Mouse (Mus musculus) common myeloid progenitor, adult 5-6 weeks (primary cell): Measurements from ENCODE around the gene Htatip2. TPM values are rescaled to one million over a fixed set of nuclear protein-coding genes. Genes with fewer than 3 reads are reported as not detected.

Source experiments
- ATAC-seq: replicated peaks from 2 replicates; pipeline ENCODE4 v1.8.0; 2016; ENCODE audit warnings: low read depth, mild to moderate bottlenecking, moderate TSS enrichment, inconsistent platforms; ENCODE audit not compliant: poor library complexity, severe bottlenecking
- total RNA-seq: library from RNA; stranded (forward); fragments of 200-1000, 187-1606 nt; gene quantifications from 2 replicates; pipeline ENCODE4 v1.2.3, GENCODE M21; 2017

The Htatip2 gene
- total RNA-seq, 1 experiment from 2014 or later = 11.4 TPM

DNA sequence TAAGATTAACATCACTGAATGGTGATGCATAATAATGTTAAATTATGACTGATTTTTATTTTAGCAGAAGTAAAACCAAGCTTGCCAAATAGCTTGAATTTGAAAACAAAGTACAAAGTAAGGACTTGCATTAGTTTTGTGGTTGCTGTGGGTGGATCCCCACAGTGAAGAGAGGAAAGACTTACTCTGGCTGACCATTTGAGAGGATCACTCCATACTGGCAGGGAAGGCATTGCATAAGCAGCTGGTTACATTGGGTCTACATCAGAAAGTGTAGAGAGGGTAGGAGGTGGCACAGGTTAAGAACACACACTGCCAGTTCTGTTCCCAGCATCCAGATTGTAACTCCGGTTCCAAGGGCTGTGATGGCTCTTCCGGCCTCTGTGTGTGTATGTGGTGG is 24.1 kb downstream of the Htatip2 start:
- no peak; the same call in 1 of the 2 replicates for ATAC-seq

DNA sequence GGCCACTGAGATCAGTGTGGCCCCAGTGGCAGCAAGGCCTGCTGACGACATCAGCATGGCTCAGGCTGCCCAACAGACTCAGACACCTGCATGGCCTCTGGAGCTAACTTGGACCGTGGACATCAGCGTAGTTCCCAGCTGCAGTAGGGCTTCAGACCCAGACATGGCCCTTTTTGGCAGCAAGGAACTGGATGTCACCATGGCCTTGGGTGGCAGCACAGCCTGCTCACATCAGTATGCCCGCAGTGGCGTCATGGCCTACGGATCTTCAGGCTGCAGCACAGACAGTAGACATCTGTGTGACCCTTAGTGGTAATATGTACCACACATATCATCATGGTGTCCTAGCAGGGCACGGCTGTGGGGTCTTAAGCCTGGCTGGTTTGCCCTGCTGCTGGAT is 26.2 kb downstream of the Htatip2 start:
- ATAC-seq = no peak

DNA sequence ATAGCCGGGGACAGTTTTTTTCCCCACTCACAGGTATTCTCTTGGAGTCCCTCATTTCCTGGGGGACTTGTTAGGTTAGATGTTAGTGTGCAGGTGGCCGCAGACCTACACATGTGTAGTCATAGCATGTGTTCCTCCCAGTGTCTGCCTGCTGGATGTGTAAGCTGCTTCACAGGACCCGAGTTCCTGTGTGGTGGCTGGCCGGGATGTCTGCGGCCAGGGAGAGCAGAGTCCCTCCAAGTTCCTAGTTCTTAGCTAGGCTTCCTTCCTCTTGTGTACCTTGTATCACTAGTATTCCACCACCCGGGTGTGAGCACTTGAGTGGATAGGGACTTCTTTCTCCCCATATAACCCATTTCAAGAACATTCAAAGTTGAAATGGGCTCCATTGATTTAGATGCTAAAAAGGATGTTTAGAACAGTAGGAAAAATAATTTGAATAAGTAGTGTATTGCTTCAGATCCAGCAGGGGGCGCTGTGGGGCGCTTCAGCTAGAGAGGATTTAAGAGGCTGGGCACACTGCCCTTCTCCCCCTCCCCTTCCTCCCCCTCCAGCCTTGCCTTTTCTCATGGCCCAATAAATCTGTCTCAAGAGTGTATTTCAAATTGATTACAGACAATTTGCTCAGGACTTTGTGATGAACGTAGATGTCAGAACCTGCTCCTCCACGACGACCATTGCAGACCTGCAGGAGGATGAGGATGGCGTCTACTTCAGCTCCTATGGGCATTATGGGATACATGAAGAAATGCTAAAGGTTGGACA is 27.9 kb downstream of the Htatip2 start:
- peak; percentile 50 for ATAC-seq

DNA sequence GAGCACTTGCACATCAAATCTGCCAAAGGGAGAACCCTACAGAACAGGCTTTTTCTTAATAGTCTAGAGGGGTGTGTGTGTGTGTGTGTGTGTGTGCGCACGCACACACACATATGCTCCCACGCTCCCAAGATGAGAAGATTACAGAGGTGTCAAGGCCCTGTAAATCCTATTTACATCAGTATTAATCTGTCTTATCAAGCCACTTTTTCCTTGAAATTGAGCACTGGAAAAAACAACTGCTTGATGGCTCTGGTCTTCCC is 28.4 kb downstream of the Htatip2 start:
- ATAC-seq = no peak

DNA sequence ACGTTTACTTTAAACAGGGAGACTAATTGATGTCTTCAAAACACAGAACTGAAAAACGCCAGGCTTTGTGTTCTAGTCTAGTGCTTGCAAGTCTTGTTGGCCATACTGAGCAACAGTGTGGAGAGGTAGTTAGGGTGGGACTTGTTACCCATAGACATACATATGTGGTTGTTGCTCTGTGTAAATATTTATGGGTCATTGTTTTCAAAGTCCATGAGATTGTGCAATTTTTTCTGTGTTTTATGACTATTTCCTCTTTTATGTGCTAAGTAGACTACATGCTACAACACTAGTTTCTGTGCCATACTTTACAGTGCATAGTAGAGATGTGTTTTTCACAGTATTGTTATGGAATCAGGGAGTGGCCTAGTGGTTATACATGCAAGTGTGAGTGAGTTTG is 35.4 kb downstream of the Htatip2 start:
- ATAC-seq = 0 out of 2 replicates have a peak, but pooled peaks have one; percentile 18

DNA sequence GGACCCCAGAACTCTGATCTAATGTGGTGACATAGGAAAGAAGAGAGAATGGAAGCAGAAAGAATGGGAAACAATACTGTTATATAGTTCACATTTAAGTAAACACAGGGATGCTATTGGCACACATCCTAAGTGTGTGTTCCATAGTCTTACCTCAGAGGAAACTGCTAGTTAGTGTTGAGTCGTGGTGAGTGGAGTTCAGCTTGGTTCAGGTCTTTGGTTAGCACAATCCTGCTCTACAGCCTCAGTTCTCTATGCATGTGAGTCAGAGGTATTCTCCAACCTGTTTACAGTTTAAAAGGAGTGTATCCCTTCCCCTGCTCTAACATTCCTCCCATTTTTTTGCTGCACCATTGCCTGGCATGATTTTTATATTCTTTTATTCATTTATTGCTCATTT is 38.3 kb downstream of the Htatip2 start:
- ATAC-seq = no peak

DNA sequence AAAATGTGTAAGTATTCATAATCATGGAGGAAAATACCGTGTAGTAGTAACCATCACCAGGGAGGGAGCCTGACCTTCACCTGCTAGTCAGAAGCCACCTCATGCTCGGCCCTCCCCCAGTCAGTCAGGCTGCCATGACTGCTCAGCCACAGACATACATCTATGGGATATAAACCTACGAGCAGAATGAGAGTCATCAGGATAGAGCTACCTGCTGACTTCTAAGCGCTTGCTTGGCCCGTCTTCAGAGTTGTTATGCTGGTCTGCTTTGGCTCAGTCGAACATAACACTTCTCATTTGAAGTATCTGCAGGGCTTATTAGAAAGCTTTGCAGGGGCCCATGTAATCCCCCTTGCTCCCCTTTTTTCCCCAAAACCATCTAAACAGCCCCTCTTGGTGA is 44.6 kb downstream of the Htatip2 start:
- no peak for ATAC-seq

DNA sequence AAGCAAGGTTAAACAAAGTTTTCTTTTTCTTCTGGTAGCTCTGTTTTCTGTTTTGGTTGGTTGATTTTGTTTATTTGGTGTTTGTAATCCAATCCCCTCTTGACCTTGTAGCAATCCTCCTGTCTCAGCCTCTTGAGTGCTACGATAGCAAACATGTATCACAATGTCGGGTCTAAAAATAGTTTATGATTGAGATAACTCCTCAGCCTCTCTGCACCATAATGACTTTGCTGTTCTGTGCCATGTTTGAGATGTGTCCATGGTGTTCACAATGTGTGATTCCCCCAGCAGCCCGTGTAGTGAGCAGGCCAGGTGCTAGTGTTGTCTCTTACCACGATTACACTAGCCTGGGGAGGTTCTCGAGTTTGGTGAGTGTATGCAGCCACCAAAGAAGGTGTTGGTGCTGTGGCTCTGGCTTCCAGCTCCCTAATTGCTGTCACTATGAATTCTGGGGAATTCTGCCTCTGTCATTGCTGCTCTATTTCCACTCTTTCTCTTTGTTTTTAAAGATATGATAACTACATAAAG is 45.8 kb downstream of the Htatip2 start:
- ATAC-seq = no peak

DNA sequence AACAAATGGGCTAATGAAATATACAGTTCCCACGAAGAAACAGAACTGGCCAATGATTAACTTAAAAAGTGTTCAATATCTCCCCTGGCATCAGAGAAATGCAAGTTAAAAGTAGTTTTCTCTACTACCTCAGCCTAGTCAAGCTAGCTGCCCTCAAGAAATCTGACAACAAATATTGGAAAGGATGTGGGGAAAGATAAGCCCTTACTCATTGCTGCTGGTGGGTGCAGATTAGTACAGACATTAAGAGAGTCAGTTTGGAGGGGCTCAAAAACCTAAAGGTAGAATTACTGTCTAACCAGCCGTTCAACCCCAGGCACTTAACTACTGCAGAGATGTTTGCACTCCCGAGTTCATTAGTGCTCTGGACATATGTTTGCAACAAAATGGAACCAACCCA is 46.7 kb downstream of the Htatip2 start:
- no peak; the same call in 1 of the 2 replicates for ATAC-seq

DNA sequence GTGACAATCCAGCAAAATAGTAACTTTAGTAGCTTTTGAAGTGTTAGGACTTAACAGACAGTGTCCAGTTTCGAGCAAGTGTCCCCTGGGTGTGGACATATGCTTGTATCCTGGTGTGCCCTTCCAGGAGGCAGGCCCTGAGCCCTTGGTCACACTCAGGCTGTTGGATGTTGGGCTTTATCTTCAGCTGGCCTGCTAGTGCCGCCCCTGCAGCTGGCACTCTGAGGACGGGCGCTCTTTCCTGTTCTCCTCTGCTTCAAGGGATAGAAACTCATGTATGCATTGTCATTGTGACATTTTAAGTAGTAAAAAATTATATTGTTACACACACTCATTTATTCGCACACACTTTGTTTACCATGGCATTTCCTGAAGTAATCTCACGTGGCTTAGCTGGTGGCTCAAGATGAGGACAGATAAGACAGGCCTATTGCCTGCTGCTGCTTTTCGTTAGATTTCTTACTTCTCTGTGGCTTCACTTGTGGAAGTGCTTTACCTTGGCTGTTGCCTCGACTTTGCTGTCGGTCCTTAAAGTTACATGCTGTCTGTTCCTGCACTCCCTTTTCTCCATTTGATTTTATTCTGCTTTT is 48.3 kb downstream of the Htatip2 start:
- ATAC-seq = no peak

DNA sequence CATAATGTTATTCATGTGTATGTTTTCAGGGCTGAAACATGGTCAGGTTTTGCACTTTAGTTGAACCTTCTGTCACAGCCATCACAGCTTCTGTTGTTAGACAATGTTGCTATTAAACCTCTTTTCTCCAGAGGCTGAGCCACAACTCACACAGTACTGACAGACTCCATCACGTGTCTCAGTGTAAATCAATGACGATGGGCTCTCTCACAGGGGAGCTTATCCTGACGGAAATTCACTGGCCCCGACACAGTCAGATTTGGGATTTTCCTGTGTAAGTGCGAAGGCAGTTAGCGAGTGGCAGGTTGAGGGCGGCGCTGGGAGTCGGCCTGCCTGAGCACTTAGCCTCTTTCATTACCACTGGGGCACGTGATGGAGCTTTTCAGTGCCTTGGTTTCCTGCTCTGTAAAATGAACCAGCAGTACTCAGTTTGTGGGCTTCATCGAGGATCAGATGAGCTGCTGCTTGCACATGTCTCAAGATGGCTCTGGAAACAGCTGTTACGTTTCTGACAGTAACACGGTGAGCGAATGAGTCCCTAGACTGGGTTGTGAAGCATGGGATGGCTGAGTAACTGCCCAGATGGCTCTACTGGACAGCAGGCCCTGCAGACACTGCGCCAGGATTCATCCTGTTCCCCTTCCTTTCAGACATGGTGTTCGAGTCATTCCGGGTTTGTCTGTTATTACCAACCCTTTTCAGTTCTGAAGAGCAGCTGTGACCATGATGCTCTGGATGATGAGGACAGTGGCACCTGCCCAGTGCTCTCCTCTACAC is 49.1 kb downstream of the Htatip2 start:
- no peak for ATAC-seq

DNA sequence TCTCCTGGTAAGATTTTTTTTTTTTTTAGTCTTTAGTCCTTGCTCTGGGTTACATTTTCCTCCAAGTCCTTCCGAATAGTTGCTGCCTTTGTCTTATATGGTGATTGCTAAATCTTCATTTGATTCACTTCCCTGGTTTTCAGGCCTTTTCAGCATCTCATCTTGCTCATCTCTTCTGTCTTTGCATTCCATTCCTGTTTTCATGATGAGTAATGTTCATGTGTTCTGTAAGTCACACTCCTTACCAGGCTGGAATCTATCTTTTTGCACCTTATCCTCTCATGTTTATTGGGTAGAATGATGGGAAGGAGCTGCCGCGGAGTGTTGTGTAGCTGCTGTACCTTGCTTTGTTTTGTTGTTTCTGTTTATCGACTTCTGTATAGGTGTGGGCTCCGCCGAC is 50.2 kb downstream of the Htatip2 start:
- ATAC-seq = no peak

DNA sequence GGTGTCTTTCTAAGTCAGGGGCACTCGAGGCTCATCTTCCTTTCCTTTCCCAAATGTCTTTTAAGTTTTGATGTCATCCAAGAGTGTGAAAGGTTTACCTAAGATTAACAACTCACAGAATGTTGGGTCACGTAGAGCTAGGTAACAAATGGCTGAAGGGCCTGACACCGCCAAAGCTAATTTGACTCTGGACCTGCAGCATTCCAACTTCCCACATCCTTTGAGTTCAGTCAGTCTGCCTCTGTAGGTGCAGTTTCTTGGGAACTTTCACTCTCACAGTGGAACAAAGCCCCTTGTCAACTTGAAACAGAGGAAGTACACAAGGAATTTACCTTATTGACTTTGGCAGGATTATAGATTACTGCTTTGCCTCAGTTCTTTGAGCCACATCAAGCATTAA is 50.6 kb downstream of the Htatip2 start:
- no peak for ATAC-seq

DNA sequence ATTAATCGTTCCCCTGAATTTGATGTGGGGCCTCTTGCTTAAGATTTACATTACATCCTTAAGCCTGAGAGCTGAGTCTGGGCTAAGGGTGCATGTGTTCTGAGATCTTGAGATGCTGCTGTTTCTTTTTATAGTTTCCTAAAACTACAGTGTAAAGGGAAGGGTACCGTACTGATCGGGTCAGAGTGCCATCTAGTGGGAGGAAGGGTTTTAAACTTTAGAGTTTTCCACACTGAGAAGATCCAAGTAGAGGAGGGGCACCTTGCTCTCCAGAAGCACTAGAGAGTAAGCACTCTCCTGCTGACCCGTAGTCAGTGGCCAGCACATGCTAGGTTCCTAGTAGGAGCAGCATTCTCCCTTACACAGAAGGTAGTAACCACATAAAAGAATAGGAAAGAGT is 52.4 kb downstream of the Htatip2 start:
- peak; percentile 56; the same call in 1 of the 2 replicates for ATAC-seq

DNA sequence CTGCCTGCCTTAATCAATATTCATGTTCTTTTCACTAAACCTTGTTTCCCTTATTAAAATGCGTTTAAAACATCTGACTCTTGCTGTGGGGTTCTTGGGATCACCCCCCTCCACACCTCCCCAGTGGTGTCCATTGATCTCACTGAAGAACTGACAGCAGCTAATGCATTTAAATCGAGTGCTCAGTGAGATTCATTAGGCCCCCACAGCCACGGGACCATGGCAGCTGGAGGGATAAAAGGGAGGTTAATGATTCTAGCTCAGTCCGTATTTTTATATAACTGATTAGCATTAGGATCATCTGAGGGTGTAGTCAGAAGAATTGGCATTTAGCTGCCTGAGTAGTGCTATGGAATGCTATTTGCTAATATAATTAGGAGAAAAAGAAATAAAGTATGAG is 60.5 kb downstream of the Htatip2 start:
- ATAC-seq = no peak

DNA sequence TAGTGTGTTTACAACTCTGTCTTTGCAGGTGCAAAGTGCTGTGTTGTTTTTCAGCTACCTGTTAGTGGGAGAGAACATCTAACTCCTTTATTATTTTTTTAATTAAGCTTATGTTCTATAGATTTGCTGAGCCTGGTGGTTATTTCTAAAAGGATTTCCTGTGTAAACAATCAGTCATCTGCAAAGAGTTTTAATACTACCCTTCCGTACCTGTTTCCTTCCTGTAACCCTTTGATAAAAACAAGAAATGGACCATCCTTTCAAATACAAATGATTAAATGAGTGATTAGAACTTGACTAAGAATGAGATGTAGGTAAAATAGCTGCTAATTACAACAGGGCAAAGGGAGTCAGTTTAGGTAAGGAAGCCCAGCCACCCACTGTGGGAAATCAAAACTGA is 62.5 kb downstream of the Htatip2 start:
- ATAC-seq = no peak

DNA sequence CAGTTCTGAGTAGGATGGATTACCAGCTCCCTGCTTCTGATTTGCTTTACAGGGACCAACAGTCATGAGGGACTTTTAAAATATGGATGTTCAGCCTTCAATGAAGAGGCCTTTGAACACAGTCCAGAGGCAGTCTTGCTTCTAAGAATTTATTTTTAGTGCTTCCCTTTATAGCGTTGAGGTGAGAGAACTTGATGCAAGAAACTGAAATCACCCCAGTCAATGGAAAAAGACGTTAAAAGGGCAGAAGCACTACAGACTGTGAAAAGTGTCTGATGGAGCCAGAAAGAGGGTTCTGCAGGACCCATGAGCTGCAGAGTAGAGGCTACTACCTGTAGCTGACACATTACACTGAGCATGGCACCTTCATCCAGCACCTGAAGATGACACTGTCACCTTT is 63.1 kb downstream of the Htatip2 start:
- no peak for ATAC-seq
